Mouse (Mus musculus): Measurements from ENCODE around the gene Ehbp1.

GRCm38 (mm10) chr11:22006471-22007087 is 335.5 kb downstream of the Ehbp1 start:
- TF ChIP-seq CEBPB (IDR thresholded peaks at IDR 0.05; ENCODE audit: low read depth), result no peak
- no peak for TF ChIP-seq CTCF (IDR thresholded peaks at IDR 0.05; ENCODE audit: control insufficient read depth, insufficient read depth, insufficient read length)
- no peak for TF ChIP-seq MAX (IDR thresholded peaks at IDR 0.05)
- no peak for TF ChIP-seq USF1 (IDR thresholded peaks at IDR 0.05; ENCODE audit: low read depth)
- no peak for TF ChIP-seq MYOG (IDR thresholded peaks at IDR 0.05; ENCODE audit: control insufficient read depth, extremely low read depth, insufficient read length)

Measured in C2C12 (cell line).